Mouse (Mus musculus): ENCODE data around the gene Gm595. TPM values are rescaled to one million over a fixed set of nuclear protein-coding genes. Genes with fewer than 3 reads are reported as not detected.

Gm595 gene
- polyA plus RNA-seq (2015; fragmentation: Nextera tagmentation; extraction: Ambion mirVana), result 0.10 TPM in 1 of 2 replicates, not detected in the other

GRCm38 (mm10) chrX:48877613-48878012, at the start of gene Gm595:
Gm595 (minus strand) TSS chrX:48877713.

Other genes with a start within 250 kb of the Gm595 start
- not detected in 2 replicates for gene Gpr119, start 203.2 kb downstream of the Gm595 start, polyA plus RNA-seq (2015; fragmentation: Nextera tagmentation; extraction: Ambion mirVana)
- gene Rbmx2, start 182.7 kb downstream of the Gm595 start, polyA plus RNA-seq (2015; fragmentation: Nextera tagmentation; extraction: Ambion mirVana), result 18.2 and 25.5 TPM in 2 replicates

All from spleen, postnatal 0 days (tissue).